ENCODE assay signal across 8 mouse cellular contexts in genomic region chr1:169928454-169928971, GRCm38 (mm10). TPM values are rescaled to one million over a fixed set of nuclear protein-coding genes. Genes with fewer than 3 reads are reported as not detected.
A peak's percentile ranks its signal among the peaks of the same experiment; 100 is the strongest.
DNase-seq lines count a peak whose midpoint lies in the region; ATAC-seq lines count a peak whose summit lies in the region.
"Had no signal": no experiment of that assay in that cellular context is flagged by ENCODE, and none has a peak within 500 bp of the region (broad histone marks: within the 10 kb centered on the region; RNA-seq: fewer than 3 reads in every experiment).

Gene Ccdc190 (plus strand): TSS chr1:169928648.

- peaks cover 9% of the 10 kb centered on the region for H3K4me1 ChIP-seq in embryonic facial prominence, embryonic 10.5 days
- H3K4me1 ChIP-seq in heart, embryonic 14.5 days (ENCODE audit: control insufficient read depth in 2 of 2, insufficient read depth in 2 of 2, low read length in 2 of 2) = peaks cover 0 to 2% of the 10 kb centered on the region in 2 experiments; a peak in 1 of 4 replicates
- peaks cover 7% of the 10 kb centered on the region; the same call in 1 of the 2 replicates for H3K4me1 ChIP-seq in kidney, embryonic 16.5 days (ENCODE audit: insufficient read depth, low read length)
- peaks cover 7% of the 10 kb centered on the region; the same call in 1 of the 2 replicates for H3K4me1 ChIP-seq in lung, embryonic 15.5 days
- H3K4me1 ChIP-seq: liver, embryonic 13.5 days had no signal

- no peak within 1 kb of the TSS for H3K9ac ChIP-seq in heart, embryonic 14.5 days (ENCODE audit: low read length)
- H3K9ac ChIP-seq in kidney, embryonic 16.5 days (replicated peaks; ENCODE audit: low read length) = 0 out of 2 replicates have a peak within 1 kb of the TSS, but pooled peaks have one; percentile 11
- H3K9ac ChIP-seq in lung, embryonic 15.5 days = no peak within 1 kb of the TSS
- H3K9ac ChIP-seq: liver, embryonic 13.5 days had no signal

- H3K9me3 ChIP-seq in embryonic facial prominence, embryonic 10.5 days = no peaks in the 10 kb centered on the region
- H3K9me3 ChIP-seq in heart, embryonic 14.5 days (ENCODE audit: control insufficient read depth, low read length) = no peaks in the 10 kb centered on the region
- H3K9me3 ChIP-seq in kidney, embryonic 16.5 days (ENCODE audit: low read length) = no peaks in the 10 kb centered on the region
- no peaks in the 10 kb centered on the region for H3K9me3 ChIP-seq in lung, embryonic 15.5 days
- H3K9me3 ChIP-seq: liver, embryonic 13.5 days had no signal

- H3K36me3 ChIP-seq in embryonic facial prominence, embryonic 10.5 days (replicated peaks) = no peaks in the 10 kb centered on the region
- H3K36me3 ChIP-seq in heart, embryonic 14.5 days (ENCODE audit: control insufficient read depth, insufficient read depth, low read length) = no peaks in the 10 kb centered on the region
- H3K36me3 ChIP-seq in kidney, embryonic 16.5 days (ENCODE audit: insufficient read depth, low read length) = no peaks in the 10 kb centered on the region
- H3K36me3 ChIP-seq in lung, embryonic 15.5 days = no peaks in the 10 kb centered on the region
- H3K36me3 ChIP-seq: liver, embryonic 13.5 days had no signal

- 0 out of 2 replicates have a peak, but pooled peaks cover 8% of the 10 kb centered on the region for H3K27me3 ChIP-seq in embryonic facial prominence, embryonic 10.5 days (replicated peaks; ENCODE audit: low read depth, poor library complexity, severe bottlenecking)
- no peaks in the 10 kb centered on the region for H3K27me3 ChIP-seq in heart, embryonic 14.5 days (ENCODE audit: control insufficient read depth, insufficient read depth, low read length)
- H3K27me3 ChIP-seq in kidney, embryonic 16.5 days (ENCODE audit: insufficient read depth, low read length) = no peaks in the 10 kb centered on the region
- no peaks in the 10 kb centered on the region for H3K27me3 ChIP-seq in lung, embryonic 15.5 days
- H3K27me3 ChIP-seq: liver, embryonic 13.5 days had no signal

- DNase-seq in adrenal gland, postnatal 14 days = peak; percentile 66
- peak; percentile 21 for DNase-seq in embryonic facial prominence, embryonic 10.5 days (ENCODE audit: low spot score)
- no peak for DNase-seq in natural killer cell, adult 2 months (ENCODE audit: low spot score in 2 of 2)
- DNase-seq: liver, embryonic 13.5 days had no signal

- no peak for ATAC-seq in heart, embryonic 14.5 days (ENCODE audit: insufficient number of reproducible peaks, insufficient read depth, low FRiP score, low read depth)
- ATAC-seq in kidney, embryonic 16.5 days (ENCODE audit: low FRiP score, low TSS enrichment) = no peak
- ATAC-seq in lung, embryonic 15.5 days (ENCODE audit: borderline replicate concordance, extremely low read depth, low FRiP score, low TSS enrichment) = peak; percentile 65; the same call in 1 of the 2 replicates
- no peak for ATAC-seq in inflammation-experienced regulatory T-cells, adult 6 months

- H3K4me2 ChIP-seq in heart, embryonic 14.5 days (ENCODE audit: low read length) = peak within 1 kb of the TSS; percentile 8; the same call in 1 of the 2 replicates
- H3K4me2 ChIP-seq in kidney, embryonic 16.5 days (replicated peaks; ENCODE audit: low read depth, low read length) = peak within 1 kb of the TSS; percentile 35
- peak within 1 kb of the TSS; percentile 40 for H3K4me2 ChIP-seq in lung, embryonic 15.5 days
- H3K4me2 ChIP-seq: liver, embryonic 13.5 days had no signal

- H3K27ac ChIP-seq in embryonic facial prominence, embryonic 10.5 days (replicated peaks) = peak within 1 kb of the TSS; percentile 24; the same call in 1 of the 2 replicates
- no peak within 1 kb of the TSS for H3K27ac ChIP-seq in heart, embryonic 14.5 days (replicated peaks in 1 of 2; ENCODE audit: control insufficient read depth in 1 of 2, insufficient read depth in 1 of 2, low read depth in 2 of 2, low read length in 2 of 2)
- H3K27ac ChIP-seq in kidney, embryonic 16.5 days (ENCODE audit: low read length) = no peak within 1 kb of the TSS
- 0 out of 2 replicates have a peak within 1 kb of the TSS, but pooled peaks have one; percentile 19 for H3K27ac ChIP-seq in lung, embryonic 15.5 days
- H3K27ac ChIP-seq: liver, embryonic 13.5 days had no signal

- WGBS in embryonic facial prominence, embryonic 10.5 days = 20% methylated on average over 12 of the region's 12 CpGs
- 16% methylated on average over 12 of the region's 12 CpGs for WGBS in heart, embryonic 14.5 days
- 21% methylated on average over 12 of the region's 12 CpGs for WGBS in kidney, embryonic 16.5 days
- 17% methylated on average over 12 of the region's 12 CpGs for WGBS in lung, embryonic 15.5 days

- H3K4me3 ChIP-seq in embryonic facial prominence, embryonic 10.5 days = peak within 1 kb of the TSS; percentile 32; the same call in 1 of the 2 replicates
- no peak within 1 kb of the TSS for H3K4me3 ChIP-seq in heart, embryonic 14.5 days (ENCODE audit: control insufficient read depth in 1 of 2, insufficient read depth in 1 of 2, low read depth in 1 of 2, low read length in 2 of 2)
- H3K4me3 ChIP-seq in kidney, embryonic 16.5 days (ENCODE audit: low read length) = peak within 1 kb of the TSS; percentile 16
- no peak within 1 kb of the TSS for H3K4me3 ChIP-seq in lung, embryonic 15.5 days
- H3K4me3 ChIP-seq: liver, embryonic 13.5 days had no signal

RNA-seq across cellular contexts. Expression of gene Ccdc190, which starts in this region (rescaled TPM):
- total RNA-seq in adrenal gland, postnatal 14 days (2021) = 0.34 TPM in 1 of 2 replicates, not detected in the other
- polyA plus RNA-seq in embryonic facial prominence, embryonic 10.5 days (2016; fragmentation: Nextera tagmentation; extraction: Ambion mirVana) = not detected in 2 replicates
- not detected in 2 replicates for polyA plus RNA-seq in heart, embryonic 14.5 days (2014; fragmentation: Nextera tagmentation; extraction: Ambion mirVana)
- polyA plus RNA-seq in kidney, embryonic 16.5 days (2015; fragmentation: Nextera tagmentation; extraction: Ambion mirVana) = not detected in 2 replicates
- 0.20 TPM in 1 of 2 replicates, not detected in the other for polyA plus RNA-seq in lung, embryonic 15.5 days (2015; fragmentation: Nextera tagmentation; extraction: Ambion mirVana)
- not detected for polyA plus RNA-seq in inflammation-experienced regulatory T-cells, adult 6 months (2017; shearing (Covaris generic))
- polyA plus RNA-seq: liver, embryonic 13.5 days had no signal

Comparison
In these comparisons a context has a peak if more than half of its experiments do, and no peak if none do; other contexts are left out.
1. Peak in DNase-seq in adrenal gland, postnatal 14 days; RNA of the gene not detected or under 1 TPM.
2. Peak in DNase-seq, H3K4me3 ChIP-seq and H3K27ac ChIP-seq in embryonic facial prominence, embryonic 10.5 days; RNA of the gene not detected or under 1 TPM.
3. Peak in ATAC-seq, H3K27ac ChIP-seq and H3K4me2 ChIP-seq in lung, embryonic 15.5 days; RNA of the gene not detected or under 1 TPM.